Mouse (Mus musculus) Patski (cell line): ENCODE data around the gene Epb41. TPM values are rescaled to one million over a fixed set of nuclear protein-coding genes. Genes with fewer than 3 reads are reported as not detected.

Experiments used
- ATAC-seq: fragments of 100-300 bp; one replicate; pipeline ENCODE4 v1.8.0; 2021
- CTCF ChIA-PET: fragments of 350-600 bp; sonication (Branson Sonifier 250); formaldehyde crosslinking; loops from one replicate; lab custom pipeline; 2022; ENCODE audit warnings: inconsistent platforms; lab: Charles Lee
- POLR2A ChIA-PET: fragments of 350-600 bp; sonication (Branson Sonifier 250); formaldehyde crosslinking; loops from one replicate; lab custom pipeline; 2022; ENCODE audit warnings: antibody characterized with exemption, inconsistent platforms; lab: Charles Lee
- DNase-seq: peaks from one replicate; pipeline ENCODE4 v3.0.0-alpha.2; 2011; ENCODE audit warnings: low read depth, low spot score
- H3K27me3 ChIP-seq: fragments of 371-371 bp; one replicate; pipeline ENCODE4 v1.5.1; 2021
- CTCF ChIP-seq: fragments of 100-300 bp; IDR thresholded peaks from one replicate; pipeline ENCODE4 v1.5.1; 2021
- in situ Hi-C: fragments of 300-500 bp; cut with MboI; formaldehyde crosslinking; loops from 3 replicates; pipeline ENCODE4 v1.11.1; 2018; ENCODE audit warnings: low pct_unique_long_range_greater_than_20kb, mixed read lengths
- polyA plus RNA-seq: library from polyadenylated mRNA; unstranded; gene quantifications from one replicate; pipeline ENCODE4 v1.2.3, GENCODE M21; 2021

The Epb41 gene
- polyA plus RNA-seq, 1 experiment from 2014 or later, result 53.5 TPM

DNA sequence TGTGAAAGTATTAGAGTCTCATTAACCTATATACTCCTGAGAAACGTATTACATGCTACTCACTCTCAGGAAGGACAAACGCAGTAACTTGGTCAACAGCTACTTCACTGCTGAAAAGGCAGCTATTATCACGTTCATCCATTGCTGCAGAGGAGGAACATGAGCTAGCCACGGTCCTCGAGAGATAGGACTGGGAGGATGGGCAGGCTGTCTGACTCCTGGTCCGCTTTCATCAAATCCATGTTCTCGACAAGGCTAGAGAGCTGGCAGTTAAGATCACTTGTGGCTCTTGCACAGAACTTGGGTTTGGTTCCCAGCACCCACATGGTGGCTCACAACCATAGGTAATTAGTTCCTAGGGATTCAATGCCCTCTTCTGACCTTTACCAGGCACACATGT lies 53.2 kb downstream of the Epb41 start:
- no peak for TF ChIP-seq CTCF
- ATAC-seq, result no peak
- in situ Hi-C loops, result no loop called here
- no peaks in the 10 kb centered on the region for H3K27me3 ChIP-seq
- DNase-seq, result no peak
- ChIA-PET POLR2A (no interaction called here), CTCF (no interaction called here)

- POLR2A ChIA-PET, result interaction anchor here (0.7 kb wide), 1 partner anchor 14 kb away, joined by 3 read pairs; no protein-coding TSS in a partner anchor
- no peak for ATAC-seq
- in situ Hi-C loops, result no loop called here
Measured at GRCm38 (mm10) chr4:132018547-132018946, 56.6 kb downstream of the Epb41 start.

DNA sequence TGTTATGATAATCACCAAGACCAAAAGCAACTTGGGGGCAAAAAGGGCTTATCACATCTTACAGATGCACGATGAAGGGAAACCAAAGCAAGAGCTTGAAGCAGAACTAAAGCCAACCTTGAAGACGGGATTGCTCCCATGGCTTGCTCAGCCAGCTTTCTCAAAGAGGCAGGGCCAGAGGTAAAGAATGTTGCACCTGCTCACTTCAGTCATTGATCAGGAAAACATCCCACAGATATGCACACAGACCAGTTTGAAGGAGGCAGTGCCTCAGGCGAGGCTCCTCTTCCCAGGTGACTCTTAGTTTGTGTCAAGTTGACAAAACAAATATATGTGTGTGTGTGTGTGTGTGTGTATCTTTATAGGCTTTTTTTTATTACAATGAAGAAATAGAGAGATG lies 59.7 kb downstream of the Epb41 start:
- ATAC-seq, result no peak
- POLR2A ChIA-PET, result no interaction called here
- TF ChIP-seq CTCF, result no peak

More at GRCm38 (mm10) chr4:132018547-132018946, 56.6 kb downstream of the Epb41 start:
- no peak for DNase-seq
- CTCF ChIA-PET, result interaction anchor here (0.7 to 2.3 kb wide), 3 partner anchors 11 to 60 kb away, joined by 3 to 10 read pairs (median 5); no protein-coding TSS in a partner anchor
- TF ChIP-seq CTCF, result no peak
- H3K27me3 ChIP-seq, result no peaks in the 10 kb centered on the region

GRCm38 (mm10) chr4:132011619-132012018 lies 63.5 kb downstream of the Epb41 start:
- ChIA-PET POLR2A (interaction anchor here (0.7 kb wide), 1 partner anchor 32 kb away, joined by 5 read pairs; no protein-coding TSS in a partner anchor), CTCF (interaction anchor here (0.9 to 1.2 kb wide), 3 partner anchors 10 to 20 kb away, joined by 3 to 4 read pairs (median 3); no protein-coding TSS in a partner anchor)
- in situ Hi-C loops, result no loop called here
- ATAC-seq (no peak), DNase-seq (no peak)
- no peaks in the 10 kb centered on the region for H3K27me3 ChIP-seq
- TF ChIP-seq CTCF, result no peak

More for the DNA sequence above, 59.7 kb downstream of the Epb41 start:
- no peak for DNase-seq
- CTCF ChIA-PET, result no interaction called here
- in situ Hi-C loops, result no loop called here
- no peaks in the 10 kb centered on the region for H3K27me3 ChIP-seq

DNA sequence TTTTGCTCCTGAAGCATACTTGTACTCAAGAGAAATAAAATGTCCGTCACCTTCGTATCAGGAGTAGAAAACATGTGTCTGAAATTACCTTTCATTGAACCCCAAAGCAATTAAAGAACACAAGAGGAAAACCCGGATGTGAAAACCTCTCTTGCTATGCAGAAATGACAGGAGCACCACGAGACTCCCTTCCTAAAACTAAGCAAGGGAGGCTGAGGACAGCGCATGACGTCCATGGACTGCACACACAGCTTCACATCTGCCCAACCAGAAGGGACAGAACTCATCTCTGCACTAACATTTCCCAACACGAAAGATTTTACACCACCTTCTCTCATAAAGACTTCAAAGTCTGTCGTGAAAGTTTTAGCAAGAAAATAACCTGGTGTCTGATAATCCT lies 64.7 kb downstream of the Epb41 start:
- in situ Hi-C loops, result no loop called here
- ATAC-seq, result no peak
- DNase-seq, result no peak
- POLR2A ChIA-PET, result no interaction called here
- CTCF ChIA-PET, result no interaction called here
- no peaks in the 10 kb centered on the region for H3K27me3 ChIP-seq
- TF ChIP-seq CTCF, result no peak

GRCm38 (mm10) chr4:132008191-132008590 lies 66.9 kb downstream of the Epb41 start:
- DNase-seq (no peak), ATAC-seq (no peak)
- POLR2A ChIA-PET, result no interaction called here
- no peak for TF ChIP-seq CTCF
- in situ Hi-C loops, result no loop called here
- CTCF ChIA-PET, result interaction anchor here (0.8 to 1.5 kb wide), 2 partner anchors 11 kb away, joined by 3 to 4 read pairs; no protein-coding TSS in a partner anchor
- H3K27me3 ChIP-seq, result no peaks in the 10 kb centered on the region

GRCm38 (mm10) chr4:132007123-132007522 lies 68.0 kb downstream of the Epb41 start:
- in situ Hi-C loops, result no loop called here
- ChIA-PET POLR2A (no interaction called here), CTCF (interaction anchor here (1.5 kb wide), 1 partner anchor 12 kb away, joined by 4 read pairs; no protein-coding TSS in a partner anchor)
- no peaks in the 10 kb centered on the region for H3K27me3 ChIP-seq
- no peak for TF ChIP-seq CTCF
- DNase-seq, result no peak
- ATAC-seq, result no peak

DNA sequence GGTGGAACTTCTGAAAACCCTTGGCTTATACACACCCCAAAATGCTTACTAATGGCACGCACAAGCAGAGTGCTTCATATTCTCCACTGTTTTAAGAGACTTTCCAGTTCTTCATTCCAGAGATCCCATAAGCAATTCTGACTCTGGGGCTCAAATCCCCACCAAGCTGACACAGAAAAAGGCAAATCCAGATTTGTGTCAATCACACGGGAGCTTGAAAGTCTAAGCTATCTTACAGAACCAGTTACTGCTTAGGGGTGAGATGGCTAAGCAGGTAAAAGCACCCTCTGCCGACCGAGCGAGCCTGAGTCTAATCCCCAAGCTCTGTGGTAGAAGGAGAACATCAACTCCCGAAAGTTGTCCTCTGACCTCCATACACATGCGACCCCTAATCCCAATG lies 76.5 kb downstream of the Epb41 start:
- no peak for ATAC-seq
- no peak for DNase-seq
- no peak for TF ChIP-seq CTCF
- in situ Hi-C loops, result no loop called here
- POLR2A ChIA-PET, result no interaction called here
- CTCF ChIA-PET, result no interaction called here
- no peaks in the 10 kb centered on the region for H3K27me3 ChIP-seq

DNA sequence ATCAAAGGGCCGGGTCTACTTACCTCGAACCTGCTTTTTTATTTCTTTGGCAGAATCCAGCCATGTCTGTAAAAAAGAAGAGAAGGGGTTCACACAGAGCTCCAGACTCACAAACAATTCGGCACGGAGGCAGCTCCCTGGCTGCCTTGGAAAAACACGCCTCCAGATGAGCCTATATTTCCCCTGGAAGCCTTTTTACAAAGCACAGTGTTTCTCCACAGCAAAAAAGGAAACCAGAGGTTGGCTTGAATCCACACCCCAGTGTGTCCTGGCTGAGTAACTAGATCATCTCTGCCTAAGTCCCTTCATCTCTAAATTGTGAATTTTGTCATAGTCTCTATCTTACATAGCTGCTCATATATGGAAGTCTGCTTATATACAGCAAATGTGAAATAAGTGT lies 77.6 kb downstream of the Epb41 start:
- TF ChIP-seq CTCF, result no peak
- in situ Hi-C loops, result no loop called here
- CTCF ChIA-PET, result interaction anchor here (0.8 to 1.4 kb wide), 3 partner anchors 9 to 58 kb away, joined by 3 to 4 read pairs (median 3); no protein-coding TSS in a partner anchor
- ATAC-seq (no peak), DNase-seq (no peak)
- H3K27me3 ChIP-seq, result no peaks in the 10 kb centered on the region
- POLR2A ChIA-PET, result no interaction called here

- ATAC-seq, result no peak
- peak; percentile 57 for TF ChIP-seq CTCF
- ChIA-PET CTCF (interaction anchor here (0.8 to 1.4 kb wide), 3 partner anchors 9 to 58 kb away, joined by 3 to 4 read pairs (median 3); no protein-coding TSS in a partner anchor), POLR2A (interaction anchor here (0.5 kb wide), 1 partner anchor 61 kb away, joined by 3 read pairs; no protein-coding TSS in a partner anchor)
- H3K27me3 ChIP-seq, result no peaks in the 10 kb centered on the region
- DNase-seq, result no peak
- in situ Hi-C loops, result no loop called here
Measured at GRCm38 (mm10) chr4:131996985-131997384, 78.1 kb downstream of the Epb41 start.

DNA sequence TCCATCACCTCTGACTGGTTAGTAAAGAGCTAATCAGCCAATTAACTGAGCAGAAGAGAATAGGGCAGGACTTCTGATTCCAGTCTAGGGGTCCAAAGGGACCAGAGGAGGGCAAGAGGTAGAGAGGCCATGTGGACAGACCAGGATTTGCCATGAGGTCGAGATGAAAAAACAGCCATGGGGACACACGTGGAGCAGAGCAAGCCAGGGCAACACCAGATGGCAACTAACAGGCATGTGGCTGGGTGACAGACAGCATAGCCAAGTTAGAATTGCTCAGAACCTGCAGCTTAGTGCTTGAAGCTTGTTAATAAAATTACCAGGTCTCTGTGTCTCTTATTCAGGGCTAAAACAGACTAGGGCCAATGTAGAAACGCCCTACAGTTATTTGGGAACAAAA lies 81.3 kb downstream of the Epb41 start:
- ATAC-seq, result no peak
- TF ChIP-seq CTCF, result no peak
- POLR2A ChIA-PET, result no interaction called here
- DNase-seq, result no peak
- CTCF ChIA-PET, result interaction anchor here (0.7 to 1.2 kb wide), 2 partner anchors 12 to 81 kb away, joined by 3 read pairs; partner anchors contain the start of gene Epb41
- in situ Hi-C loops, result no loop called here
- H3K27me3 ChIP-seq, result no peaks in the 10 kb centered on the region
